Mouse (Mus musculus) mesoderm, embryonic 11.5 days (tissue): ENCODE measurements around the gene Slc25a30.
"Not testable (repeated sequence)": the region's sequence is repeated elsewhere in the genome, so short reads cannot be mapped to it uniquely, and the experiment has no call there.

ENCODE experiments used
- DNase-seq: peaks from one replicate; pipeline ENCODE4 v3.0.0-alpha.2; 2012; ENCODE audit warnings: low read depth, low spot score

Slc25a30 gene

GRCm38 (mm10) chr14:75786868-75787793 is at the start of gene Slc25a30:
Slc25a30 (minus strand) TSS chr14:75787037.
- DNase-seq = peak; percentile 95

- no peak for DNase-seq
These were observed 49.7 kb upstream of the Slc25a30 start for GRCm38 (mm10) chr14:75836579-75836978.

- peak; percentile 68 for DNase-seq
These were observed 48.0 kb upstream of the Slc25a30 start for GRCm38 (mm10) chr14:75834739-75835381.

GRCm38 (mm10) chr14:75834251-75834738 is 47.5 kb upstream of the Slc25a30 start:
- peak; percentile 90 for DNase-seq

DNA sequence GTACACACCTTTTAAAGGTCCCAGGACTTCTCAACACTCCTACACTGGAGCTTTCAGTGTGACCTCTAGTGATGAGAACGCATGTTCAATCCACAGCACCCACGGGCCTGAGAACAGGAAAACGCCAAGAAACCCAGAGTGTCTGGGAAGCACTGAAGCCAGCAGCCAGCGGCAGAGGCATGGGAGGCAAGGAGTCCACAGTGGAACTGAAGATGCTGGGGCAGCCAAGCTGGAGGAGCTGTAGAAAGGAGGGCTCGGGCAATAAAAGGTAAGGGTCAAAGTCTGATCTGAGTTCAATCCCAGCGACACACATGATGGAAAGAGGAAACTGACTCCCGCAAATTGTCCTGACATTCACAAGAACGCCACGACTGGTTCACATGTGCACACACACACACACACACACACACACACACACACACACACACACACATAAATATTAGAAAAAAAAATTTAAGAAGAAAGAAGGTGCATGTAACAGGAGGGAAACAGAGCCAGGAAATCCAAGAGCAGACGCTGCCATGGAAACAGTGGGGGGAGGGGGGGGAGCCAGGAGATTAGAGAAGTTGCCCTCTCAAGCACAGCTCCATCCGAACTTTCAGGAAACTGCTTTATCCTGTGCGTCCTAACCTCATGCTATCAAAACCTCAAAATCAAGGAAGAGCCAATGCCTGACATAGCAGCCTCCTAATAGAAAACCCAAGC is 46.9 kb upstream of the Slc25a30 start:
- DNase-seq = no peak

GRCm38 (mm10) chr14:75832982-75833381 is 46.1 kb upstream of the Slc25a30 start:
- DNase-seq = peak; percentile 44

DNA sequence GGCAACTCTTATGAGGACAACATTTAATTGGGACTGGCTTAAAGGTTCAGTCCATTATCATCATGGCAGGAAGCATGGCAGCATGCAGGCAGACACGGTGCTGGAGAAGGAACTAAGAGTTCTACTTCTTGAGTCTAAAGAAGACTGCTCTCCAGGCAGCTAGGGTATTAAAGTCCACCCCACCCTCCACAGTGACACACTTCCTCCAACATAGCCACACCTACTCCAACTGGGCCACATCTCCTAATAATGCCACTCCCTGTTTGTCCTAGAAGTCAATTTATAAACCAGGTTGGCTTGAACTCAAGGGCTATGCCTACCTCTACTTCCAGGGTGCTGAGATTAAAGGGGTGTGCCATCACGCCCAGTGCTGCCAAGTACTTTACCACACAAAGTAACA is 45.2 kb upstream of the Slc25a30 start:
- DNase-seq = no peak

- not testable (repeated sequence) for DNase-seq
These were observed 43.0 kb upstream of the Slc25a30 start for GRCm38 (mm10) chr14:75829817-75830216.

- DNase-seq = peak; percentile 87
These were observed 42.3 kb upstream of the Slc25a30 start for GRCm38 (mm10) chr14:75828866-75829806.

- DNase-seq = no peak
These were observed 41.4 kb upstream of the Slc25a30 start for GRCm38 (mm10) chr14:75828221-75828620.

DNA sequence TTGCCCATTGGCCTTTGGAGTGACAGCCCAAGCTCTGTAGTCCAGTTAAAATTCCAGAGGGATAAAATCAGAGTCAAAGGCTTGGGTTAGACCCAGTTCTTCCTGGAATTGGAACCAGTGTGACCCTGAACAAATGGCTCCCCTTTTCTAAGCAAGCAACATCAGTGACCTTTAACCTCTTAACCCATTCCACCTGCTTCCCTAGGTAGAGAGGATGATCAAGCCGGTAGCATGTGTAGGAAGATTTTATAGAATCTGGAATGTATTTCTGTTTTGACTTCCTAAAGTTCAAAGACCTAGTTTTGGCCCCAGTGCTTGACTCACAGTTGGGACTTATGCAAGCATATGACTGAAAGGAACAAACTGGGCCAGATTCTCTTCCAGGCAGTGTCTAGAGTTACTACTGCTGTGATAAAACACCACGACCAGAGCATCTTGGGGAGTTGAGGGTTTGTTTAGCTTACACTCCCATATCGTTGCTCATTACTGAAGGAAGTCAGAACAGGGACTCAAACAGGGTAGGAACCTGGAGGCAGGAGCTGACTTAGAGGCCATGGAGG is 40.1 kb upstream of the Slc25a30 start:
- DNase-seq = no peak

DNA sequence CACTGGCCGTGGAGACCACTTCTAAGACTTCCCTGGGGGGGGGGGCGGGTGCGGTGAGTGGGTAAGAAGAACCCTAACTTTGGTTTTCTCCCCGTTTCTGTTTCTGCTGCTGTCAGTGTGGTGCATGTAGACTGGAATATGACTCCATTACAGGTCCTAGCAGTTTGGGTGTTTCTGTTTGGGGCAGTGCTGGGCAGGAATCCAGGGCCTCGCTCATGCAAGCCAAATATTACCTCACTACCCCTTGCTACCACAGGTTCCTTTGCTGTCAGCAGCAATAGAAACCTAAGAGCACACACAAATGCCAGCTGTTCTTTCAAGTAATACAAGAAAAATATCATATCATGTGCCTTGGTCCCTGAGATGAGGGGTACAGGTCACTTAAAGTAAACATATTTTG is 33.2 kb upstream of the Slc25a30 start:
- DNase-seq = no peak

- DNase-seq = no peak
These were observed 32.5 kb upstream of the Slc25a30 start for GRCm38 (mm10) chr14:75819341-75819740.

DNA sequence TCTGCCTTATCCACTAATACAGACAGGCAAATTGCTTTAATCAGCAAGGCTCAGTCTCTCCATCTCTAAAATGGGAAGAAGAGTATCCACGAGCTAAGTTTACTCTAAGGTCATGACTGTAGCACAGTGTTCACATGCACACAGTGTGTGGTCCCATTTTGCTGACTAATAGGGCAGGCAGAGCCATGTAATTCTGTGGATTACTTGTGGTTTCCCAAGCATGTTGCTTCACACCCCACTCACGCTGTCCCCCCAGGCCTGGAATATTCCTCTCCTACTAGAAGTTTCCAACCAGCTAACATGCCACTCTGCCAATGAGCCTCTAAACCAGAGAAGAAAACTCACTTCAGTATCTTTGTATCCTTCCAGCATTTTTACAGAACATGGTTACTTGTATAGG is 31.7 kb upstream of the Slc25a30 start:
- no peak for DNase-seq

GRCm38 (mm10) chr14:75809931-75810330 is 23.1 kb upstream of the Slc25a30 start:
- no peak for DNase-seq

GRCm38 (mm10) chr14:75807800-75808199 is 21.0 kb upstream of the Slc25a30 start:
- DNase-seq = no peak

DNA sequence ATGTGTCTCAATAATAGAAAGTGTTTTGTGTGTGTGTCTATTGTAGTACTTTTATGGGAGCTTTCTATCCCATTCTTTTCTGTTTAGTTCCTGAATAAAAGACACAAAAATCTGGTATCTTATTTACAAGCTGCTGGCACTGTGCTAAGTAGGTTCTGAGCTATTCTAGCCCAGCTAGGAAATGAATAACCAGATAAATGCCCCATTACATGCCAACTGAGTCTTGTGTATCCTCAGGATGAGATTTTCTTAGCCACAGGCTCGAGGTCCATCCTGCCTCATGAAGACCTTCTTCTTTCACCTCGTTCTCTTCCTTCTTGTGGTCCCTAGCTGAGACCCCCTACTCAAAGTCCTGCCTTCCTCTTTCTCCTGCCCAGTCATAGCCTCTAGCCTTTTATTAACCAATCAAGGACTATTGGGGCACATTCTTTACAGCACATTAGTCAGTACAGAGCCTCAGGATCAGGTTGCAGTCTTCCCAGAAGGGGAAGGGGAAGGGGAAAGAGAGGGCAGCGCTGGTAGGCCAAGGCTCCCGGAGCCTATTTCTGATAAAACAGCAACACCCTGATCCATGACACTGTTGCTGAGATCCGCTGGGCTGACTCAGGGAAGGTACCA is 11.0 kb upstream of the Slc25a30 start:
- peak; percentile 70 for DNase-seq

DNA sequence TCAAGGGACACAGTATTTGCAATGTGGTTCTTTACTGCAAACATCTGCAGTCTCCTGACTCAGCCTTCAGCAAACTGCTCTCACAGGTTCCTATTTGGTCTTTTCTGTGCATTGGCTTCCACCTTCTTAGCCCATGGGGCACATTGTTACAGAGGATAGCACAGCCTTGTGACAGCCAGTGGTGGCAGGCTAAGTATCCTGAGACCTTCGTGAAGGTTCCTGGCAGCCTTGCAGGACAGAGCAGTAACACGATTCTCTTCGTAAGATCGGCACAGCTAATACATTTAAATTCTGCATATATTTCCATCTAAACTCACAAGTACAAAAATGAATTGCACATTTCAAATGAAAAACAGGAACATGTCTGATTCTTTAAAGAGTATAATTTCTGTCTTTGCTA is 9.1 kb upstream of the Slc25a30 start:
- no peak for DNase-seq

DNA sequence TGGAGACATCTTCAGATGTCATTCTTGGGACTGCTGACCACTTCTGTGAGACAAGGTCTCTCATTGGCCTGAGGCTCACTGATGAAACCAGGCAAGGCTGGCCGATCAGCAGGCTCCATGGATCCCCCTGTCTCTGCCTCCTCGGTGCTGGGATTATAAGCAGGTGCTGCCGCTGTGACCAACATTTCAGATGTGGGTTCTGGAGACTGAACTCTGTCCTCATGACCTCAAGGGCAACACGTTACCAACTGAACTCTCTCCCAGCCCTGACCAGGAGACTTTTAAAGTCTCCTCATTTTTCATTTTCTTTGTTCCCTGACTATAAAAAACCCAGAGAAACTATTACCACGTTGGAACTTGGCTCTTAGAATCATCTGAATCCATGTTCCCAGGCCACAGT is 7.9 kb upstream of the Slc25a30 start:
- no peak for DNase-seq

- DNase-seq = no peak
These were observed 7.5 kb upstream of the Slc25a30 start for GRCm38 (mm10) chr14:75794324-75794723.
